Mouse (Mus musculus): ENCODE data around the gene Dph2. TPM values are rescaled to one million over a fixed set of nuclear protein-coding genes. Genes with fewer than 3 reads are reported as not detected.

Gene Dph2
- total RNA-seq, 2 experiments from 2014 or later, result 5.6 to 7.0 TPM

DNA sequence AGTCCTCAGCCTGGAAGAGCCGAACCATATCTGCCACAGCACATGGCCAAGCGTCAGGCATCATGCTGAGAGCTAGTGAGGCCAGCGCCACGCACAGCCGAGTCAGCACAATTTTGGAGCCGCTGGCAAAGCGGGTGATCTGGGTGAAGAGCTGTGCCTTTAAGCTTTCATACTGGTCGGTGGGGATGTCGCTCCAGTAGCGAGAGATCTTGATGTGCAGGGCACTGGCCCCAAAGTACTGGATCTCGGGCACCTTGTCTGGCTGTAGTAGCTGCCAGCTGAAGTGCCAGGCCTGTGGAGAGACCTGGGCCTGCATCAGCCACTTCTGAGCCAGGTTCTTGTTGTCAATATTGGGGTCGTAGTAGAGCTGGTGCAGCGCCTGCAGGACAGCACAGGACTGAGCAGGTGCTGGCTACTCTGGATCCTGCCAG, 20.3 kb upstream of the Dph2 start:
- DNase-seq, result no peak

DNA sequence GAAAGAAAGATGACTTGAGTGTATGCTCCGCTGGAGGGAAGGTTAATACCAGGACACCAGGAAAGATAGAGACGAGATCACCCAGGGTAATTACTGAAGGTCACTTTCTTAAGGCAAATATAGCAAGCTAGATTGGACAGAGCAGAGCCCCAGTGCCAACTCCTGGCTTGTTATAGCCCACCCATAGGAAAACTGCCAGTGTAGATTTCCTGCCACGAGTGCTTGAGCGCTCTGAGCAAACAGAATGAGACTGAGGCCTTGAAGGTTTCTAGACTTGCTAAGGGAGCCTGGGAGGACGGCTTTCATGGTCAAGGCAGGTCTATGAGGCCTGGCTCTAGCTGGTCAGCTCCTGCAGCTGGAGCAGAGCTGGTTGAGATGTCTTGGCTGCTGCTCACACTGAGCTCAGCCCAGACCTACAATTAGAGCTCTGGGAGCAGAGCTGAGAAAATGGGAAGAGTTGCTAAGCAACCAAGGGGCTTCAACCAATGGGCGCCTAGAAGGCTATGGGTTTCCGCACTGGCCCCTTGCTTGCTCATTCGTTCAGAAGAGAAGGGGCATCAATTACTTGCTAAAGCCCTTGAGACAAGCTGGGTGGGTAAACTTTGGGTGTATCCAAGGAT, 17.1 kb upstream of the Dph2 start:
- DNase-seq, result no peak

DNA sequence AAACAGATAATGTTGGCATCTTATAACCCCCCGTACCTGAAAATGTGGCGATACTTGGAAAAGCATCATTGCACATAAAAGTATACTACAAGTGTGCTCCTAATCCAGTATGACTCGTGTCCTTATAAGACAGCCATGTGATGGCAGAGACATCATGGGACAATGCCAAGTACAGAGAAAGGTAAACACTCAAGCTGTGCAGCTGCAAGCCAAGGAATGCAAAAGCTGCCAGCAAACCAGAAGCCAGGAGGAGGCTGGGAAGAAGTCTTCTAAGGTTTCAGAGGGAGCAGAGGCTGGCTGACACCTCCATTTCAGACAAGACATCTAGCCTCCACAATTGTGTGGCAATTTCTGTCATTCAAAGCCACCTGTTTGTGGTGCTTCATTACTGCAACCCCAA, 14.4 kb upstream of the Dph2 start:
- peak; percentile 37 for DNase-seq

DNA sequence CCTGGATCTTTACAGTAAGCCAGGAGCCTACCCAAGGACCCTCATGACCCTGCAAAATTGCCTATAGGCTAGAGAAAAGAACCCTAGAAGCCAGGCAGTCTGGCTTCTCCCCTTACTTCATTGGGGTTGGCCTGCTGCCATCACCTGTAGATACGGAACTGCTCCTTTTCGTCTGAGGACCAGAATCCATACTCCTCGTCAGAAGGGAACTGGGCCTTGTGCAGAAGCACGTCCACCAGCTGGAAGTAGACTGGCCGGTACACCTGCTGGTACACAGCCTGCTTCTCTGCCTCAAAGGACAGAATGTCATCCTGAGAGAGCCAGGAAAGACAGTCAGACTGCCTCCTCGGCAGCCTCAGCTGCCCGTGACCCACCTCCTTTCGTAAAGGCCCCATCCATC, 12.9 kb upstream of the Dph2 start:
- DNase-seq, result no peak

DNA sequence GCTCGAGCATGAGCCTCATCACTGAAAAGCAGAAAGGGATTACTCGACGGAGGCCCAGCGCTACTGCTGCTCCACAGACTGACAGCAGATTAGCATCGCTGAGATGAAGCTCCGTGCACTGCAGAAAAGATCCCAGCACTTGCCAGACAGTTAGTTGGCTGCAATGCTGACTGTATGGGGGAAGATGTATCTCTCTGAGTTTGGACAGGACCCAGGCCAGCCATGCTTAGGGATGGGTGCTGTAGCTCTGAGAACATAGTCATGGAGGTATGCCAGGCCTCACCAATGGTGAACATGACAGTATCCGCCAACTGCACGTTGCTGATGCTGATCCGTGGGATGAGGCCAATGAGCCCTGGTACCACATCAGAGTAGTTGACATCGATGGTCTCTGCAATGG, 12.3 kb upstream of the Dph2 start:
- no peak for DNase-seq

DNA sequence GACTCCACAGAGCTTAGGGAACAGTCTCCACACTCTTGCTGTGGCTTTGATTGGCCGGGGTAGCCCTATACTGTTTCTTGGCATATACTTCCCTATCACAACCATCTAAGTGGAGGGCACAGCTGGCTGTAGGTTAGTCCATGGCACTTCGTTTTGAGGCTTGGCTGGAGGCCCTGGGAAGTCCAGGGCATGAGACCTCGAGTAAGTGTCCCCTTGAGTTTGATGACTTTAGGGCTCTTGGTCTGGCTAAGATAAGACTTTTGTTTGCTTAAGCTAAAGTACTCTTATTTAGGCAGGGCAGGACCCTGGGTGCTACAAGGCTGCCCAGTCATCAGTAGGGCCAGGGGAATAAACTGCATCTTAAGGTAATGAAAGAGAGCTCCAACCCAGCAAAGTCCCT, 6.3 kb upstream of the Dph2 start:
- no peak for DNase-seq

DNA sequence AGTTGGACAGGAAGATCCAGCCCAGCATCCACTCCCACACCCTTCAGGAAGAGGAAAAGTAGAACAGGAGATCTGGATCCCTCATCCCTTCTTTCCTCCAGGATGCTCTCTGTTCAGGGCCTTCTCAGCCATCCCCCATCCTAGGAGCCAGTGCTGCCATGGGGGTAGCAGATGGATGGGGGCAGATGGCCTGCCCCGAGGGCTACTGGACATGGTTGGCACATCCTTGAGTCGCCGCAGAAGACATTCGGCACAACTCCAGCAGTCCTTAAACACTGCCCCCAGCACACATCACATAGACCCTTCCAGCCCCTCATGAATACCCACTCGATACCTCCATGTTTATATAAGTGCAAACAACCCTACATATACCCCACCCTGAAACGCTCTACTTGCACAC, 4.2 kb upstream of the Dph2 start:
- DNase-seq, result no peak

DNA sequence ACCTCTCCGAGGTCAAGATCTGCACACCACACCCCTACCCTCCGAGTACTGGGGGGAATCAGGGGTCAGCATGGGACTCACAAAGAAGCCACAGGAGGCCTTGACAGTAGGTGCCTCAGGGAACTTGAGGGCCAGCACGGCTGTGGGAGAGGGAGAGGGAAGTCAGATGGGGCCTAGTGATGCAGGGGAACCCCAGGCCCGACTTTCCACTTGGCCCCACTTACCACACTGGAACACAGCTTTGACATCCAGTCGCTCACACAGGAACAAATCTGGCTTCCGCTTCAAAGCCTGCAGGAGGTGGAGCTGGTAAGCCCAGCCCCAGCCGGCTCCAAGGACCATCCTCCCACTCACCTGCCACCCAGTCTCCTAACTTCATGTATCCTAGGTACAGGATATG, 3.5 kb upstream of the Dph2 start:
- DNase-seq, result no peak

DNA sequence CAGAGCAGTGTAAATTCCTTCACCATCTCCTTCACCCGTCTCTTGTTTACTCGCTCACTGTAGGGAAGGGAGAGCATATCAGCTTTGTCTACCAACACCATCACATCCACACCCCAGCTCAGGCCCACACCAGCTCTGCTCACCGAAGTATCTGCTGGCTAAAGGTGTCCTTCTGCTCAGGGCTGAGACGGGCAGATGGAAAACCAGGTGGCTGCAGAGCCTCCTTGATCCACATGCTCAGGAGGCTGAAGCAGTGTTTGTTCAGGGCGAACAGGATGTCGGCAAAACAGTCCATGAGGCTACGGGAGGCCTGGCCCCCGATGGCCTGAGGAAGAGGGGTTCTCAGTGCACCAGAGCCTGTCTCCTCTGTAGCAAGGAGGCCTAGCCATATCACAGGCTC, 2.8 kb upstream of the Dph2 start:
- DNase-seq, result no peak

DNA sequence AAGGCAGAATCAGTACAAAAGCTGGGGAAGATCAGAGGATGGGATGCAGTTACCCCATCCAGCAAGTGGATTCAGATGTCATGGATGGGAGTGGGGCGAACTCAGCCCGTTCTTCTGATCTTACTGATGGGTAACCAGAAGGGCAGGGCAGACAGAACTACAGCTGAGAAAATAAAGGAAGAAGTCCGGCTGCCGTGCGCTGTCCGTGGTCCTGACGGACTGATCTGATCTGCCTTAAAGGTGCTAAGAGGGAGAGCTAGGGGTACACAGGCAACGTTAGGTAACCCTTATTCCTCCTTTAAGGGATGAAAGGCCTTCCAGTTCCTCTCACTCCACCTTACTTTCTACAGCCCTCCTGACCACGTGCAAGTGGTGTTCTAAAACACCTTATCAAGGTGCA, 1.5 kb upstream of the Dph2 start:
- DNase-seq, result peak; percentile 82

DNA sequence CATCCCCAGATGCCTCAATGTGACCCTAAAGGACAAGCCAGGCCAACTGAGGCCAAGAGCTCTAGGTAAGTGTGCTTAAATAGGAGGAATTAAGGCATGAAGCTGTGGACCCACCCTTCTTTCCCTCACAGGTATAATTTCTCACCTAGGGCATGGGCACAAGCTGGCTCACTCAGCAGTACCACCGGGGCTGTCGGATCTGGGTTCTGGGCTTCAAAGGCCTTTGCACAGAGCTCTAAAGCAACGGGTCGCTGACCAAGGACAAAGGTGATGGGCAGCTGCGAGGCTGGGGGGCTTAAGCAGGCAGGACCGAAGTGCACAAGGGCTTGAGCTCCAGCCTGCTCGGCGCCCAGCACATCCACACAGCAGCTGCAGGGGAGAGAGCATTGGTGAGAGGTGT, 1.1 kb downstream of the Dph2 start:
- DNase-seq, result no peak

DNA sequence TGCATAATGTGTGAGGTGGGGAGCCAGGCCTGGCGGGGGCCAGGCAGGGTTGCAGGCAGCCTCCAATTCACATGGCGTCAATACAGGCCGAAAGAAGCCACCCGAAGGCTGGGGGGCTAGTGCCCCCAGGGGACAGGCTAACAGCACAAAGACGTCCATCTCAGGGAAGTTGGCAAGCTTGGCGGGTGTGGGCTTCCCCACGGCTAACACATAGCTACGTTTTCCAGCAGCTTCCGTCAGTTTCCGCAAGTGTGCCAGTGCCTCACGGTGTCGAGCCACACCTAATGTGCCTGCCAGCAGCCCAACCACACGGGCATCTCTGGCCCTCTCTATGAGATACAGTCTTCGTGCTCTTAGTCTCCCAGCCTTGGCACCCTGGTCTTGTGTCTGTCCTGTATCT, 1.8 kb downstream of the Dph2 start:
- DNase-seq, result no peak

DNA sequence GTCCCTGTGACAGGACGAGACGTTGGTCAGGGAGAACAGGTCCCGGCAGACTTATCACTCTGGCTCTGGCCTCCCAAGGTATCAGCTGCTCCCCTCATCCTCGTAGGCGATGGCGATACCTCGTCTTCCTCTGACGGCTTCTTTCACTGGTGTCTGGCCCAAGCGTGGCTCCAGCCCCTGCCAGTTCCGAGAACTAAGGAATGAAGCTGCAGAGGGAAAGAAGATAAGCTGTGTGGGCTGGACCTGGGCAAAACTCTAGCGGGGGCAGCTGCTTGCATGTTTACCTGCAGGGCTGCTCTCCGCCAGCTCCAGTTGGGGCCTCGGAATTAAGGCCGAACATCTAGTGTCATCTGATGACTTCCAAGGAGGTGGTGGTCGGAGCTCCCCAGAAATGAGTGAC, 2.4 kb downstream of the Dph2 start:
- no peak for DNase-seq

DNA sequence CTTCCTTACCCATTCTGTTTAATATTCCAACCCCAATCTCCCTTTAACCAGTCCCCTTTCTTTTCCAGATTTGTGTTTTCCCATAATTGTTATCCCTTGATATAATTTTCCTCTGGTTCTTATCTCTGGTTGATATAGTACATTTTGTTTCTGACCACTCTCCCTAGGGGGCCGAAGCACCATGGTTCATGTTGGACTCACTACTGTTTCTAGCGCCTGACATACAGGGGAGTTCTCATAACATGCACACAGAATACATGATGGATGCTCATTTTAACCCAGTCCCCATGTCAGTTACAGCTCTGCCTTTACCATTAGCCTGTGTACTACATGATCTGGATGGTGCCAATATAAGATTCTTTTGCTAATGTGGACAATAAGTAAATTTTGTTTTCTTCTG, 3.9 kb downstream of the Dph2 start:
- no peak for DNase-seq

DNA sequence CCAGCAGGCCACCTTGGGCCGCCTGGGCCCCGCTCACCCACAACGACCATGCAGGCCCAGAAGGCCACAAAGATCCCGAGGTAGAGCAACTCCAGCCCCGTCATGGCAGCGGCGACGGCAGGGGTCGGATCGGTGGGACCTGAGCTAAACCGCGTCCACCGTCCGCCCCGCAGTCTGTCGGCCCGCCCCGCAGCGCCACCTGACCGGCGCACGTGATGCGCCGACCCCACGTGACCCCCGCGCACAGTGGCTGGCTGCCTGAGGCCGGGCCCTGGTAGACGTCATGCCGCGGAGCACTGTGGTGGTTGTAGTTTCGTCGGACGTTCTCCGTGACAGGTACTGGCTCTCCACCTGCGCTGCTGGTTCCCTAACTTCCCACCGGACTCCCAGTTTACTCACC, 4.7 kb downstream of the Dph2 start, which contains the start of gene Atp6v0b:
Gene Atp6v0b, minus strand, starts transcription at position 201 of the 400 bp plus-strand sequence.
- DNase-seq, result peak; percentile 97

DNA sequence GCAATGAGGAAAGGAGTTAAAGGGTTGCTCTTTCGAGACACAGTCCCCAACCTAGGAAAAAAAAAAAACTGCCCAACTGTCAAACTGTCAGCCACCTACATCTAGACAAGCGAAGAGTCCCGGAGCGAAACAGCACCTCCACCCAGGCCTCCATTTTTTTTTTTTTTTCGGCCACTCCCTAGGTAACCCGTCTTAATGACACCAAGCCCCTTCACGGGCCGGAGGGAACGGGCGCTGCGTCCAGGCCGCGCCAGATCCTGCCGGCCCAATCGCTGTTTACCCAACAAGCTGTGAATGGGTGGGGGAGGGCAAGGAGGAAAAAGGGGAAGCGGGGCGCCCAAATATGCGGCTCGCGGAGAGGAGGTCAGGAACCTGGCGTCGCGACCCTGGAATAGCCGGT, 5.2 kb downstream of the Dph2 start:
- DNase-seq, result no peak

DNA sequence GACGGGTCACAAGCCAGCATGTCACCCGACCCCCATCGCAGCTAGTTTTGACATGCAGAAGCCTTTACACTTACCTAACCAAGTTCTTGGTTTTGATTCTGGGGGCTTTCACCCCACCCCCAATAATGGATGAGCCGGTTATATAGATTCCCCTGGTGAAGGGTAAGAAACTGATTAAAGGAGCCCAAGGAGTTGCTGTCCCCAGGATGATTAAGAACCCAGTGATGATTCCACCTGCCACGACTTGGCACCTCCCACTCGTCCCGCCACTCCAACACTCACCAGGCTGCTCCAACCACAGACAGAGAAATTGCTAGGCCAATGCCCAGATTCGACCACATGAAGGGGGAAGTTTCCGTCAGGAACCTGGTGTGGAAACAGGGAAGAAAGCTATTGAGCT, 5.8 kb downstream of the Dph2 start:
- no peak for DNase-seq

DNA sequence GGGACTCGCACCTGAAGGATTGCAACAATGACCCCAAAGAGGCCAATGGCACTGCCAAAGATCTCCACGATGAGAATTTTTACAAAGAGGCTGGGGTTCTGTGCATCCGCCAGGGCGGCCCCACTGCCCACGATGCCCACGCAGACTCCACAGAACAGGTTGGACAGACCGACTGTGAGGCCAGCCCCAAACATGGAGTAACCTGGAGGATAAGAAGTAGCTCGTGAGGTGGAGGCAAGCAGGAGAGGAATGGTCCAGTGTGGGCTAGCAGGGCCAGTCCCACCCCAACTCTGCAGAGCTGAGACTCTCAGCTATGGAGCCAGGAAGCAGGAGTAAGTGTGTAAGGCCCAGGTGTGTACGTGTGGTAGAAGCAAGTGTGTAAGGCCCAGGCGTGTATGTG, 6.7 kb downstream of the Dph2 start:
- no peak for DNase-seq

DNA sequence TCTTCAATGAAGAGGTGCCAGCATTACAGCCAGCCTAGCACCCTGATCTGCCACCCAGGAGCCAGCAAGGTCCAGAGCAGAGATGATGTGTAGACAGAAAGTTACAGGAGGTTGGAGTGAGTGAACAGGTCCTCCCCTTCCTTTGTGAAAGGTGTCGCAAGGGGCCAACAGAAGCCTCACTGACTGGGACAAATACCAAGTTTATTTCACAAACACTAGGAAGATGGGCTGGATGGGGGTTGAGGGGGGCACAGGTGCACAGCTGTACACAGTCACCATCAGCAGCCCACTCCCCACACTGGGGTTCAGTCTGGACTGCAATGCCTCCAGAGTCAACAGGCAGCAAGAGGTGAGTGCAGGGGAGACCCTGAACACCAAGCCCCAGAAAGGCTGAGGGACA, 7.7 kb downstream of the Dph2 start:
- DNase-seq, result no peak

DNA sequence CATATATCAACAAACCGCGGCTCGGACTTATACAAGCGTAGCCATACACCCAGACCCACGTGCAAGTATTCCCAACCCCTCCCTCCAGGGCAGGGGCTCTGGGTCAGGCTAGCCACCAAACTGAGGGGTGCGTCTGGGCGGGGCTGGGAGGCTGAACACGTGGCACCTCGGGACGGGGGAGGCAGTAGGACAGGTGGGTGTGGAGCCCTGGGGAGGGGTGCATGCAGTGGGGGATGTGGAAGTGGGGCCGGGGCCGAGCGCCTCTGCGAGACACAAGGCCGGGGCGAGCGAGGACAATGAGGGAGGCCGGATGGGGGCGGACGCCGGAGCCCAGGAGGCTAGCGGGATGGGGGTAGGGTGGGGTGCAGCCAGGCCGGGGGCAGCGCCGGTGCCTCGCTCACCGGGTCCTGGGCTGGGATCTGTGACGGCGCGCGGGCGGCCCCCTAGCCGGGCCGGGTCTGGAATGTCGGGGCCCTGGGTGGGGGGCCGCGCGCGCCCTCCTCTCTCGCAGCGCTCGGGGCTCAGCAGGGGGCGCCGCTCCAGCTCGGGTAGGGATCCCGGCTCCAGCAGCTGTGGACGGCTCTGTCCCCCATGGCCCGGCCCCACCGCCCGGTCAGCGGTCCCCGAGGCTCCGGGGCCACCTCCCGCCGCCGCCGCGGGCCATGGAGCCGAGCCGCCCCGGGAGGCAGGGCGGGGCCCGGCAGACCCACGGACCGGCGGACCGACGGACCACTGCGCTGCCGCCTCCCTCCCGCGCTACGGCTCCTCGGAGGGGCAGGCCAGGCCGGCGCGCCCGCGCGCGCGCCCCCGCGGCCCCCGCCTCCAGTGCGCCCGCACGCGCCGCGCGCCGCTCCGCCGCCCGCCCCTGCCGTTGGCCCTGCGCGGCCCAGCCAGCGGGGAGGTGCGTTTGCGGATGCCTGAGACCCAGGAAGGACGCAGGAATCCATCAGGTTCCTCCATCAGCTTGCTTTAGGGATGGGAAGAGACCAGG, 8.8 kb downstream of the Dph2 start, which contains the start of gene B4galt2:
Gene B4galt2, minus strand, starts transcription at position 787 of the 991 bp plus-strand sequence.
- DNase-seq, result peak; percentile 79

DNA sequence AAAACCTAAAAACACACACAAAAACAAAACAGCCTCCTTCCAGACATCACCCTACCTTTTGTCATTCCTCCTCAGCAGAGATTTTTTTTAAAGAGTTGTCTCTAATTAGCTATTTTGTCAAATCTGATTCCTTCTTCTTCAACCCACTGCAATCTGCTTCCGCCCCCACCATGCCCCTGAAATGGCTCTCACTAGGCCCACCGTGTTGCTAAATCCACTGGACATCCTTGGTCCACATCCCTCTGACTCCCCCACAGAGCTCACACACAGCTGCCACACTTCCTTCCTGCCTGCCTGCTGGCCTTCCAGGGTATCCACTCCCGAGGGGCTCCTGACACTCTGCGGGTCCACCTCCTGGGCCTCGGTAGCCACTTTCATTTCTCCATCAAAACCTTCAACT, 13.1 kb downstream of the Dph2 start:
- DNase-seq, result no peak

DNA sequence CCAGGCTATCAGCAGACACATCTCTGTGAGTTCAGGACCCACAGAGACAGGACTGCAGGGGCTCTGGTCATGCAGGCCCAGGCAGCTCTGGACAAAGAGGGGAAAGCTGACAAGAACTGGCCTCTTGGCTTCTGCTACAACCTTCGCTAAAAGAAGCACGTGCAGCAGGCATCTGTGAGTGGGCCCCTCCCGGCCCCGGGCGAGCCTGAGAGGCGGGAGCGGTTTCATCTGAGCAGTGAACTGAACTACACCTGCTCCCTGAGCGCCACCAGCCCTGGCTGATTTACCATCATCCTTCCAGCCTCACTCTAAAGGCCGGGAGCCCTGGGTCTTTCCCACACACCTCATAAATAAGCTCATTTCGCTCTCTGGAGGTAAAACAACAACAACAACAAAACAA, 13.5 kb downstream of the Dph2 start:
- no peak for DNase-seq

DNA sequence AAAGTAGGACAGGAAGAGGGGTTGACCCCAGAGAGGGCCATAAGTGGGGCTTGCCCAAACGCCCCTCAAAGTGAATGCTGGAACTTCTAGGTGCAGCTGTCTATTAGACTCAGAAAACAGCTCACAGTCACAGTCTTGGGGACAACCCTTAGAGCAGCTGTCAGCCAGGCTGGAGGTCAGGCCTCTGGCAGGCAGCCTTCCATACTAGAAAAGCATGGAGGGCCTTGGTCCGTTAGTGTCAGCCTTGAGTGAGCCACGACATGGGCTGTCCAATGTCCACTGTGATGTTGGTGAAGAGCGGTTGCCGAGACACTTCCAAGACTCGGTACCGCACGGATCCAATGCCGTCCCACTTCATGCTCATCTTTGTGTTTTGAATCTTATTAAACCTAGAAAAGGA, 18.2 kb downstream of the Dph2 start:
- peak; percentile 41 for DNase-seq

DNA sequence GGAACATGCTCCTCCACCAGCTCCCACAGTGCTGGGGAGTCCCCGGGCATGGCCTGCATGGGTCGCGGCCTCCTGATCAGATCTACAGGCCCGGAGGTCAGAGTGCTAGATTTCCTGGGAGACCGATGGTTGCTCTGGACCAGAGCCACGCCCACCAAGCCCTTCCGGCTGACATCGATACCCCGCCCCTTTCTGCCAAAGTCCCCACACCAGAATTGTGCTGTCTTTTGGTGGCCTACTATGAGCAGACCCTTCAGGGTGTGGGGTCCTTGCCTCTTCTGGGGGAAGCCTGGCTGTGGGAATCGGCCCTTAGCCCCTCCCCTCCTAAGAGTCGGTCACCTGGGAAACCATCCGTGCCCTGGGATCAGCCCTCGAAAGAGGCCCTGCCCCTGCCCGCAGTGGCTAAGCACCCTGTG, 19.4 kb downstream of the Dph2 start, which contains the start of gene Ccdc24:
Gene Ccdc24, minus strand, starts transcription at position 87 of the 416 bp plus-strand sequence.
- peak; percentile 35 for DNase-seq

Data from adrenal gland, postnatal 10 days (tissue).